Mouse (Mus musculus) midbrain, postnatal 0 days (tissue): ENCODE measurements around the gene 1700018F24Rik. TPM values are rescaled to one million over a fixed set of nuclear protein-coding genes. Genes with fewer than 3 reads are reported as not detected.
A peak's percentile ranks its signal among the peaks of the same experiment; 100 is the strongest.
"Not testable (repeated sequence)": the region's sequence is repeated elsewhere in the genome, so short reads cannot be mapped to it uniquely, and the experiment has no call there.

Experiments
- ATAC-seq: fragments of 200-750 bp; cut with Nextera tagmentation; 2 replicates; pipeline ENCODE4 v1.8.0; 2017; ENCODE audit warnings: moderate number of reproducible peaks, mild to moderate bottlenecking, moderate TSS enrichment, moderate library complexity; ENCODE audit not compliant: low FRiP score
- DNase-seq: peaks from one replicate; pipeline ENCODE4 v3.0.0-alpha.2; 2015; ENCODE audit warnings: low spot score
- H3K27ac ChIP-seq: fragments of 300-500 bp; sonication (generic); 2 replicates; pipeline ENCODE4 v1.5.1; 2014; ENCODE audit warnings: low read depth, mild to moderate bottlenecking, low read length, mixed read lengths
- H3K27me3 ChIP-seq: fragments of 300-500 bp; sonication (generic); 2 replicates; pipeline ENCODE4 v1.6.1; 2014; ENCODE audit warnings: low read length, control low read depth, mixed read lengths; ENCODE audit not compliant: insufficient read depth
- H3K36me3 ChIP-seq: fragments of 300-500 bp; sonication (generic); 2 replicates; pipeline ENCODE4 v1.6.1; 2014; ENCODE audit warnings: low read length, control low read depth, mixed read lengths; ENCODE audit not compliant: insufficient read depth
- H3K4me1 ChIP-seq: fragments of 300-500 bp; sonication (generic); 2 replicates; pipeline ENCODE4 v1.6.1; 2014; ENCODE audit warnings: mild to moderate bottlenecking, control low read depth, antibody characterized with exemption, low read length, mixed read lengths; ENCODE audit not compliant: insufficient read depth
- H3K4me2 ChIP-seq: fragments of 300-500 bp; sonication (generic); 2 replicates; pipeline ENCODE4 v1.6.1; 2014; ENCODE audit warnings: low read depth, mild to moderate bottlenecking, low read length, mixed read lengths; ENCODE audit not compliant: poor library complexity, severe bottlenecking
- H3K4me3 ChIP-seq: fragments of 300-500 bp; sonication (generic); 2 replicates; pipeline ENCODE4 v1.5.1; 2014; ENCODE audit warnings: low read depth, mild to moderate bottlenecking, low read length, moderate library complexity
- H3K9ac ChIP-seq: fragments of 300-500 bp; sonication (generic); replicated peaks from 2 replicates; pipeline ENCODE4 v1.6.1; 2014; ENCODE audit warnings: mild to moderate bottlenecking, low read length, moderate library complexity, mixed read lengths; ENCODE audit not compliant: poor library complexity, severe bottlenecking
- H3K9me3 ChIP-seq: fragments of 300-500 bp; sonication (generic); 2 replicates; pipeline ENCODE4 v1.6.1; 2016; ENCODE audit warnings: low read length, control low read depth
- CTCF ChIP-seq: IDR thresholded peaks from 2 replicates; pipeline ENCODE4 v1.5.1; 2016; ENCODE audit warnings: antibody characterized with exemption, mild to moderate bottlenecking
- WGBS: fragments of 180-500 bp; shearing (Covaris S2); extraction: QIAGEN DNeasy Blood & Tissue Kit; methylation state at CpG from one replicate; pipeline ENCODE4 v1.1.7; 2014; 5-methylcytosine and 5-hydroxymethylcytosine counted together
- polyA plus RNA-seq: library from polyadenylated mRNA; unstranded; fragments of >200 nt; fragmentation: Nextera tagmentation; extraction: Ambion mirVana; gene quantifications from 2 replicates; pipeline ENCODE4 v1.2.1, GENCODE M21; 2015
- total RNA-seq: library from RNA; depleted of rRNA; stranded (reverse); fragments of >200 nt; gene quantifications from 2 replicates; pipeline ENCODE4 v1.2.3, GENCODE M21; 2014

1700018F24Rik gene
- total and polyA plus RNA-seq, 2 experiments from 2014 or later = not detected

DNA sequence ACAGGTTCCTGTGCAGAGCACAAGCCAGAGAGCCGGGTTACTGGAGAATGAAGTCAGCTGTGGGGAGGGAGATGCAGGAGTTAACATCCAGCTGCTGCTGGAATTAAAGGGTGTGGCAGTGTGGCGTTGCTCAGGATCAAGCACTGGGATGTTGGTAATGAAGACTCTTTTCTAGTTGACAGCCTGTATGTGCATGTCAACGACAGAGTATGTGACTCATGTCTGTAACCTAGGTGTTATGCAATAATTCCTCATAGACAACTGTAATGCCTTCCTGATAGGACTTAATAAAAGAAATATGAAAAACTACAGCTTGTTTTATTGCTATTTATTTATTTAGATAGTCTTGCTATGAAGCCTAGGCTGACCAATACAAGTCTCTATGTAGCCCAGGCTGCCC, 26.1 kb downstream of the 1700018F24Rik start:
- Histone ChIP-seq H3K4me3 (no peak overlapping the region), H3K36me3 (no peaks in the 10 kb centered on the region), H3K27ac (no peak overlapping the region), H3K4me2 (no peak overlapping the region), H3K27me3 (no peaks in the 10 kb centered on the region; the same call in 1 of the 2 replicates), H3K9me3 (no peaks in the 10 kb centered on the region), H3K4me1 (no peaks in the 10 kb centered on the region), H3K9ac (no peak overlapping the region)
- no peak for TF ChIP-seq CTCF
- DNase-seq (no peak), ATAC-seq (no peak)
- 65% methylated on average over 3 of the region's 3 CpGs for WGBS

DNA sequence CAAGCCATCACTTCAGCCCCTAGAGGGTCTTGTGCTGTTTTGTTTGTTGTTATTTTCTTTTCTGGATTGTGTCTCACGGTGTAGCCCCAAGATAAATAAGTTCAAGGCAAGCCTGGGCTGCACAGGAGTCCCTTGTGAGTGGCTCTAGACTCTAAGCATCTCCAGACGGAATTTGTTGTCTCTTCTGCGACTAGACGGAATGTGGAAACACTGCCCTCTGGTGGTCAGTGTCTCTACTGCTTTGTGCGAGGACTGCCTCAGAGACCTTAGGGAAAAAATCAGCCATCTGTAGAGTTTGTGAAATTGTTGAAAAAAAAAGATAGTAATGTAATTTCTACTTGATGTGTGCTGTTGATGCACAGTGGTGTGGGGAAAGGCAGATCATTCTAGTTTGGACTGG, 26.9 kb downstream of the 1700018F24Rik start:
- H3K9me3 ChIP-seq = no peaks in the 10 kb centered on the region
- TF ChIP-seq CTCF = peak; percentile 94
- H3K4me1 ChIP-seq = no peaks in the 10 kb centered on the region
- no peaks in the 10 kb centered on the region; the same call in 1 of the 2 replicates for H3K27me3 ChIP-seq
- H3K36me3 ChIP-seq = no peaks in the 10 kb centered on the region
- under 1% methylated on average over 5 of the region's 5 CpGs for WGBS
- DNase-seq (peak; percentile 88), ATAC-seq (no peak)
- H3K4me3 ChIP-seq = no peak overlapping the region
- no peak overlapping the region for H3K9ac ChIP-seq
- no peak overlapping the region for H3K27ac ChIP-seq
- no peak overlapping the region for H3K4me2 ChIP-seq

DNA sequence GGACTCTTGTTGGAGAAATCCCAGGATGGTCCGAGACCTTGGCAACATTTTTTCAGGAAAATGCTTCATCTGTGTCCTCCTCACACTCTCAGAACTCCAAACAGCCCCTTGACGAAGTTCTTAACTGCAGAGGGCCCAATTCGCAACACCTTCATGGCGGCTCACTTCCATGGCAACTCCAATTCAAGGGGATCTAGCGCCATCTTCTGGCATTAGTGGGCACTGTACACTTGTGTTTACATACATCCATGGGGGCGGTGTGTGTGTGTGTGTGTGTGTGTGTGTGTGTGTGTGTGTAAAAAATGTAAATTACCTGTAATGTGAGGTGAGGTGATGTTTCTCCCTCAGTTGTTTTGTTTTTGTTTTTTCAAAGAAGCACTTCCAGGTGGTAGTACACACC, 28.6 kb downstream of the 1700018F24Rik start:
- Histone ChIP-seq H3K27ac (no peak overlapping the region), H3K4me3 (no peak overlapping the region), H3K4me2 (no peak overlapping the region), H3K27me3 (no peaks in the 10 kb centered on the region; the same call in 1 of the 2 replicates), H3K36me3 (no peaks in the 10 kb centered on the region), H3K9ac (no peak overlapping the region), H3K4me1 (no peaks in the 10 kb centered on the region), H3K9me3 (no peaks in the 10 kb centered on the region)
- WGBS = 48% methylated on average over 6 of the region's 6 CpGs
- DNase-seq = peak; percentile 17
- TF ChIP-seq CTCF = peak; percentile 62
- no peak for ATAC-seq

DNA sequence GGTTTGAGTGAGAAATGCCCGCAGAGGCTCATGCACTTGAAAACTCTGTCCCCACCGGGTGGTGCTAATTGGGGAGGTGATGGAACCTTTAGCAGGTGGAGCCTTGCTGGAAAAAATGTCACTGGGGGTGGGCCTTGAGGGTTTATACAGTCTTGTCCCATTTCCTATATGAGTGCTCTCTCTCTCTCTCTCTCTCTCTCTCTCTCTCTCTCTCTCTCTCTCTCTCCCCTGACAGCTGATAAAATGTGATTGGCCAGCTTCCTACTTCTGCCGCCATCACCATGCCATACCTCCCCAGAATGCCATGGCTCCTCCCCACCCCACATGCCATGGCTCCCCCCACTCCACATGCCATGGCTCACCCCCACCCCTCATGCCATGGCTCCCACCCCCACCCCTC, 32.3 kb downstream of the 1700018F24Rik start:
- no peaks in the 10 kb centered on the region for H3K27me3 ChIP-seq
- TF ChIP-seq CTCF = no peak
- 62% methylated on average over 3 of the region's 3 CpGs for WGBS
- H3K4me2 ChIP-seq = no peak overlapping the region
- H3K36me3 ChIP-seq = no peaks in the 10 kb centered on the region
- H3K27ac ChIP-seq = no peak overlapping the region
- ATAC-seq = no peak
- H3K4me3 ChIP-seq = no peak overlapping the region
- no peaks in the 10 kb centered on the region for H3K9me3 ChIP-seq
- H3K9ac ChIP-seq = no peak overlapping the region
- no peak for DNase-seq
- no peaks in the 10 kb centered on the region for H3K4me1 ChIP-seq

DNA sequence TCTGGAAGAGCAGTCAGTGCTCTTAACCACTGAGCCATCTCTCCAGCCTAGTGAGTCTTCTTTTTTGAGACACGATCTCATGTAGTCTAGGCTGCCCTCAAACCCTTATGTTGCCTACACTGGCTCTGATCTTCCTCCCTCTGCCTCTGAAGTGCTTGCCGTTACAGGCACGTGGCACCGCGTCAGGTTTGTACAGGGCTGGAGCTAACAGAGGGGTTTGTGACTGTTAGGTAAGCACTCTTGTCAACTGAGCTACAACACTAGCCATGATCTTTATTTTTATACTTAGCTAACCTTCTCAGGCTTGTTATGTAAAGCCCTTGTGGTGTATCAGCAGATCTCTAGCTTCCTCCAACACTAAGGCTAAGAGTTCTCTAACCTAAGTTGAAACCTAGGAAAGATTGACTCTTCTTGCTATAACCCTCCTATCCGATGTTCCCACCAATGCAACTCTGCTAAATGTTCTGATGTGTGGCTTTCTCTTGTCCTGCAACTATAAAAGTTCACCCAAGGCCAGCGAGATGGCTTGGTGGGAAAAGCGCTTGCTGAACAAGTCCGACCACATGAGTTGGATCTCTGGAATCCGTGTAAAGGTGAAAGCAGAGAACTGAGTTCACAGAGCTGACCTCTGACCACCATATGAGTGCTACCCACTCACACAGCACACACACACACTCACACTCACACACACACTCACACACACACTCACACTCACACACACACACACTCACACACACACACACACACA, 39.2 kb downstream of the 1700018F24Rik start:
- TF ChIP-seq CTCF = no peak
- no peak overlapping the region for H3K4me3 ChIP-seq
- 97% methylated on average over 10 of the region's 10 CpGs for WGBS
- H3K36me3 ChIP-seq = no peaks in the 10 kb centered on the region
- no peak overlapping the region for H3K9ac ChIP-seq
- DNase-seq = no peak
- no peak for ATAC-seq
- H3K27ac ChIP-seq = no peak overlapping the region
- H3K4me2 ChIP-seq = no peak overlapping the region
- peaks cover 7% of the 10 kb centered on the region; the same call in 1 of the 2 replicates for H3K4me1 ChIP-seq
- no peaks in the 10 kb centered on the region for H3K9me3 ChIP-seq
- no peaks in the 10 kb centered on the region for H3K27me3 ChIP-seq

DNA sequence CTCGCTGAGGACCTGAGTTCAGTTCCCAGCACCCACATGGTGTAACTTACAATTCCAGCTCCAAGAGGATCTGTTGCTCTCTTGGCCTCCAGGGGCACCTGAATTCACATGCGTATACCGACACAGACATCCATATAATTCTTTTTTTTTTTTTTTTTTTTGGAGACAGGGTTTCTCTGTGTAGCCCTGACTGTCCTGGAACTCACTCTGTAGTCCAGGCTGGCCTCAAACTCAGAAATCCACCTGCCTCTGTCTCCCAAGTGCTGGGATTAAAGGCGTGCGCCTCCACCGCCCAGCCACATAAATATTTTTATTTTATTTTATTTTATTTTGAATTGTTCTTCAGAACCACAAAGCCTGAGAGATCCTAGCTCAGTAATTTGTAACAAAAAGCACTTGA, 40.4 kb downstream of the 1700018F24Rik start:
- not testable (repeated sequence) for DNase-seq, H3K4me1 ChIP-seq, H3K36me3 ChIP-seq, H3K9me3 ChIP-seq, H3K27me3 ChIP-seq
- 43% methylated on average over 6 of the region's 6 CpGs for WGBS
- Histone ChIP-seq H3K9ac (peak overlapping the region; percentile 89), H3K27ac (peak overlapping the region; percentile 73), H3K4me2 (peak overlapping the region; percentile 91), H3K4me3 (peak overlapping the region; percentile 93)
- ATAC-seq = peak; percentile 33
